In genomic region chr11:97700746-97701580, GRCm38 (mm10) we compare ENCODE assay signal across 8 mouse cellular contexts. TPM values are rescaled to one million over a fixed set of nuclear protein-coding genes. Genes with fewer than 3 reads are reported as not detected.
DNase-seq lines count a peak whose midpoint lies in the region; ATAC-seq lines count a peak whose summit lies in the region.

No protein-coding gene starts in this region.

- peak overlapping the region; percentile 100 for H3K4me3 ChIP-seq in megakaryocyte, embryonic 14.5 days (replicated peaks)
- peak overlapping the region; percentile 85 for H3K4me3 ChIP-seq in hindbrain, embryonic 10.5 days
- peak overlapping the region; percentile 90 for H3K4me3 ChIP-seq in limb, embryonic 15.5 days
- H3K4me3 ChIP-seq in neural tube, embryonic 12.5 days: peak overlapping the region; percentile 88

- peaks cover 3% of the 10 kb centered on the region for H3K27me3 ChIP-seq in megakaryocyte, embryonic 14.5 days (replicated peaks)
- no peaks in the 10 kb centered on the region for H3K27me3 ChIP-seq in hindbrain, embryonic 10.5 days (ENCODE audit: insufficient read depth, poor library complexity, severe bottlenecking)
- no peaks in the 10 kb centered on the region for H3K27me3 ChIP-seq in limb, embryonic 15.5 days
- H3K27me3 ChIP-seq in neural tube, embryonic 12.5 days (replicated peaks): no peaks in the 10 kb centered on the region

- H3K4me1 ChIP-seq in megakaryocyte, embryonic 14.5 days: peaks cover 75% of the 10 kb centered on the region
- H3K4me1 ChIP-seq in hindbrain, embryonic 10.5 days (replicated peaks): peaks cover 68% of the 10 kb centered on the region
- H3K4me1 ChIP-seq in limb, embryonic 15.5 days: peaks cover 49% of the 10 kb centered on the region
- peaks cover 51% of the 10 kb centered on the region for H3K4me1 ChIP-seq in neural tube, embryonic 12.5 days

- H3K27ac ChIP-seq in hindbrain, embryonic 10.5 days: peak overlapping the region; percentile 99
- peak overlapping the region; percentile 98 for H3K27ac ChIP-seq in limb, embryonic 15.5 days
- H3K27ac ChIP-seq in neural tube, embryonic 12.5 days: peak overlapping the region; percentile 95

- peak; percentile 62 for DNase-seq in embryo, embryonic 11 days
- no peak for DNase-seq in hindbrain, embryonic 10.5 days (ENCODE audit: low spot score)
- DNase-seq in natural killer cell, adult 2 months (ENCODE audit: low spot score in 2 of 2): no peak

- WGBS in hindbrain, embryonic 10.5 days: 19% methylated on average over 30 of the region's 30 CpGs
- 17% methylated on average over 30 of the region's 30 CpGs for WGBS in limb, embryonic 15.5 days
- 15% methylated on average over 30 of the region's 30 CpGs for WGBS in neural tube, embryonic 12.5 days

- H3K9me3 ChIP-seq in megakaryocyte, embryonic 14.5 days: no peaks in the 10 kb centered on the region
- H3K9me3 ChIP-seq in hindbrain, embryonic 10.5 days: no peaks in the 10 kb centered on the region
- no peaks in the 10 kb centered on the region for H3K9me3 ChIP-seq in limb, embryonic 15.5 days
- no peaks in the 10 kb centered on the region for H3K9me3 ChIP-seq in neural tube, embryonic 12.5 days

- H3K9ac ChIP-seq in limb, embryonic 15.5 days: peak overlapping the region; percentile 82
- peak overlapping the region; percentile 95 for H3K9ac ChIP-seq in neural tube, embryonic 12.5 days

- no peak for ATAC-seq in megakaryocyte, adult 5-6 weeks (ENCODE audit: poor library complexity, severe bottlenecking)
- no peak for ATAC-seq in limb, embryonic 15.5 days (ENCODE audit: insufficient number of reproducible peaks, low FRiP score, low TSS enrichment, low read depth)
- no peak for ATAC-seq in neural tube, embryonic 12.5 days (ENCODE audit: low FRiP score, low read depth)
- ATAC-seq in granulocyte monocyte progenitor cell, adult 5-6 weeks (replicated peaks; ENCODE audit: poor library complexity, severe bottlenecking): no peak

- H3K4me2 ChIP-seq in limb, embryonic 15.5 days: peak overlapping the region; percentile 83
- peak overlapping the region; percentile 81 for H3K4me2 ChIP-seq in neural tube, embryonic 12.5 days (replicated peaks)

- H3K36me3 ChIP-seq in megakaryocyte, embryonic 14.5 days (replicated peaks; ENCODE audit: low read length): peaks cover 14% of the 10 kb centered on the region
- H3K36me3 ChIP-seq in hindbrain, embryonic 10.5 days: peaks cover 12% of the 10 kb centered on the region
- H3K36me3 ChIP-seq in limb, embryonic 15.5 days: peaks cover 6% of the 10 kb centered on the region
- peaks cover 5% of the 10 kb centered on the region for H3K36me3 ChIP-seq in neural tube, embryonic 12.5 days

RNA-seq across cellular contexts. Expression of gene Pcgf2, which starts 0.7 kb away (rescaled TPM):
- 83.4 and 214 TPM in 2 replicates for polyA plus RNA-seq in megakaryocyte, embryonic 14.5 days (2012; ENCODE audit: insufficient read depth, low replicate concordance)
- 2.8 and 3.1 TPM in 2 replicates for total RNA-seq in megakaryocyte, adult 5-6 weeks (2015)
- total RNA-seq in megakaryocyte, adult 5-6 weeks (2017): 1.0 and 2.4 TPM in 2 replicates
- 15.6 and 17.0 TPM in 2 replicates for polyA plus RNA-seq in hindbrain, embryonic 10.5 days (2016; fragmentation: Nextera tagmentation; extraction: Ambion mirVana)
- polyA plus RNA-seq in limb, embryonic 15.5 days (2015; fragmentation: Nextera tagmentation; extraction: Ambion mirVana): 13.1 and 14.7 TPM in 2 replicates
- 19.9 and 21.1 TPM in 2 replicates for polyA plus RNA-seq in neural tube, embryonic 12.5 days (2016; fragmentation: Nextera tagmentation; extraction: Ambion mirVana)
- total RNA-seq in granulocyte monocyte progenitor cell, adult 5-6 weeks (2014; fragmentation: Nextera tagmentation): 6.3 and 14.3 TPM in 2 replicates
- 1.8 and 2.8 TPM in 2 replicates for total RNA-seq in granulocyte monocyte progenitor cell, adult 5-6 weeks (2017)

RNA-seq across cellular contexts. Expression of gene Psmb3, which starts 2.2 kb away (rescaled TPM):
- 44.4 and 47.3 TPM in 2 replicates for polyA plus RNA-seq in megakaryocyte, embryonic 14.5 days (2012; ENCODE audit: insufficient read depth, low replicate concordance)
- total RNA-seq in megakaryocyte, adult 5-6 weeks (2015): 81.0 and 111 TPM in 2 replicates
- 137 and 179 TPM in 2 replicates for total RNA-seq in megakaryocyte, adult 5-6 weeks (2017)
- polyA plus RNA-seq in hindbrain, embryonic 10.5 days (2016; fragmentation: Nextera tagmentation; extraction: Ambion mirVana): 642 and 643 TPM in 2 replicates
- polyA plus RNA-seq in limb, embryonic 15.5 days (2015; fragmentation: Nextera tagmentation; extraction: Ambion mirVana): 413 and 414 TPM in 2 replicates
- polyA plus RNA-seq in neural tube, embryonic 12.5 days (2016; fragmentation: Nextera tagmentation; extraction: Ambion mirVana): 453 and 497 TPM in 2 replicates
- 181 and 283 TPM in 2 replicates for total RNA-seq in granulocyte monocyte progenitor cell, adult 5-6 weeks (2014; fragmentation: Nextera tagmentation)
- 168 and 196 TPM in 2 replicates for total RNA-seq in granulocyte monocyte progenitor cell, adult 5-6 weeks (2017)

RNA-seq across cellular contexts. Expression of gene Cisd3, which starts 15.3 kb away (rescaled TPM):
- polyA plus RNA-seq in megakaryocyte, embryonic 14.5 days (2012; ENCODE audit: insufficient read depth, low replicate concordance): 0.45 TPM in 1 of 2 replicates, not detected in the other
- 18.7 and 19.8 TPM in 2 replicates for total RNA-seq in megakaryocyte, adult 5-6 weeks (2015)
- total RNA-seq in megakaryocyte, adult 5-6 weeks (2017): 2.3 and 12.8 TPM in 2 replicates
- polyA plus RNA-seq in hindbrain, embryonic 10.5 days (2016; fragmentation: Nextera tagmentation; extraction: Ambion mirVana): 18.3 and 24.0 TPM in 2 replicates
- polyA plus RNA-seq in limb, embryonic 15.5 days (2015; fragmentation: Nextera tagmentation; extraction: Ambion mirVana): 13.5 and 18.6 TPM in 2 replicates
- 17.8 and 25.6 TPM in 2 replicates for polyA plus RNA-seq in neural tube, embryonic 12.5 days (2016; fragmentation: Nextera tagmentation; extraction: Ambion mirVana)
- 48.1 and 62.9 TPM in 2 replicates for total RNA-seq in granulocyte monocyte progenitor cell, adult 5-6 weeks (2014; fragmentation: Nextera tagmentation)
- total RNA-seq in granulocyte monocyte progenitor cell, adult 5-6 weeks (2017): 0.82 and 6.5 TPM in 2 replicates

RNA-seq across cellular contexts. Expression of gene Mllt6, which starts 37.7 kb away (rescaled TPM):
- polyA plus RNA-seq in megakaryocyte, embryonic 14.5 days (2012; ENCODE audit: insufficient read depth, low replicate concordance): 8.6 TPM in 2 replicates
- total RNA-seq in megakaryocyte, adult 5-6 weeks (2015): 4.3 and 6.3 TPM in 2 replicates
- 6.9 and 7.1 TPM in 2 replicates for total RNA-seq in megakaryocyte, adult 5-6 weeks (2017)
- 2.1 and 2.2 TPM in 2 replicates for polyA plus RNA-seq in hindbrain, embryonic 10.5 days (2016; fragmentation: Nextera tagmentation; extraction: Ambion mirVana)
- 2.4 and 2.6 TPM in 2 replicates for polyA plus RNA-seq in limb, embryonic 15.5 days (2015; fragmentation: Nextera tagmentation; extraction: Ambion mirVana)
- polyA plus RNA-seq in neural tube, embryonic 12.5 days (2016; fragmentation: Nextera tagmentation; extraction: Ambion mirVana): 3.0 and 4.0 TPM in 2 replicates
- 5.7 and 8.5 TPM in 2 replicates for total RNA-seq in granulocyte monocyte progenitor cell, adult 5-6 weeks (2014; fragmentation: Nextera tagmentation)
- 4.9 and 6.5 TPM in 2 replicates for total RNA-seq in granulocyte monocyte progenitor cell, adult 5-6 weeks (2017)

RNA-seq across cellular contexts. Expression of gene Pip4k2b, which starts 43.5 kb away (rescaled TPM):
- 31.7 and 36.8 TPM in 2 replicates for polyA plus RNA-seq in megakaryocyte, embryonic 14.5 days (2012; ENCODE audit: insufficient read depth, low replicate concordance)
- total RNA-seq in megakaryocyte, adult 5-6 weeks (2015): 14.9 and 17.3 TPM in 2 replicates
- total RNA-seq in megakaryocyte, adult 5-6 weeks (2017): 19.6 and 25.7 TPM in 2 replicates
- 1.8 and 2.0 TPM in 2 replicates for polyA plus RNA-seq in hindbrain, embryonic 10.5 days (2016; fragmentation: Nextera tagmentation; extraction: Ambion mirVana)
- 1.7 and 2.2 TPM in 2 replicates for polyA plus RNA-seq in limb, embryonic 15.5 days (2015; fragmentation: Nextera tagmentation; extraction: Ambion mirVana)
- polyA plus RNA-seq in neural tube, embryonic 12.5 days (2016; fragmentation: Nextera tagmentation; extraction: Ambion mirVana): 3.2 and 3.7 TPM in 2 replicates
- 23.4 and 28.1 TPM in 2 replicates for total RNA-seq in granulocyte monocyte progenitor cell, adult 5-6 weeks (2014; fragmentation: Nextera tagmentation)
- total RNA-seq in granulocyte monocyte progenitor cell, adult 5-6 weeks (2017): 16.6 and 20.8 TPM in 2 replicates

Comparison
In these comparisons a context has a peak if more than half of its experiments do, and no peak if none do; other contexts are left out.
1. RNA of gene Cisd3, which starts 15.3 kb away (polyA plus RNA-seq): 17.8 to 25.6 TPM in neural tube, embryonic 12.5 days, 18.3 to 24.0 TPM in hindbrain, embryonic 10.5 days and 13.5 to 18.6 TPM in limb, embryonic 15.5 days; 0.45 TPM in megakaryocyte, embryonic 14.5 days; every median in the first group is over 10 times any median in the second.
2. Peak in every context shown above with its lines, with median percentiles within 50 percentile points of each other: H3K4me3 ChIP-seq and H3K27ac ChIP-seq.